Mouse (Mus musculus) liver, embryonic 14.5 days (tissue): ENCODE data around the gene Tmem110. TPM values are rescaled to one million over a fixed set of nuclear protein-coding genes. Genes with fewer than 3 reads are reported as not detected.

ENCODE experiments used
- ATAC-seq: fragments of 200-750 bp; cut with Nextera tagmentation; 2 replicates; pipeline ENCODE4 v1.8.0; 2017; ENCODE audit warnings: moderate number of reproducible peaks, mild to moderate bottlenecking, moderate library complexity; ENCODE audit not compliant: insufficient read depth
- DNase-seq, 3 experiments: peaks; one replicate each; pipeline ENCODE4 v3.0.0-alpha.2; 2012 to 2013; ENCODE audit warnings: low read depth in 3 of 3, low spot score in 3 of 3
- H3K27ac ChIP-seq: fragments of 300-500 bp; sonication (generic); 2 replicates; pipeline ENCODE4 v1.5.1; 2014; ENCODE audit warnings: moderate library complexity, mild to moderate bottlenecking, control low read depth, inconsistent platforms
- H3K27me3 ChIP-seq: fragments of 300-500 bp; sonication (generic); 2 replicates; pipeline ENCODE4 v1.6.1; 2014; ENCODE audit warnings: mild to moderate bottlenecking, low read length, moderate library complexity; ENCODE audit not compliant: control insufficient read depth, insufficient read depth
- H3K36me3 ChIP-seq: fragments of 300-500 bp; sonication (generic); replicated peaks from 2 replicates; pipeline ENCODE4 v1.6.1; 2014; ENCODE audit warnings: low read depth; ENCODE audit not compliant: control insufficient read depth, insufficient read depth
- H3K4me1 ChIP-seq, 2 experiments: fragments of 200-500 bp in 1 of 2; fragments of 300-500 bp in 1 of 2; sonication (generic) in 1 of 2; replicated peaks; 2 replicates each; pipeline ENCODE4 v1.6.1; 2012 to 2014; ENCODE audit warnings: antibody characterized with exemption in 1 of 2, inconsistent platforms in 1 of 2, low read length in 1 of 2; ENCODE audit not compliant: control insufficient read depth in 2 of 2, insufficient read depth in 2 of 2
- H3K4me2 ChIP-seq: fragments of 300-500 bp; sonication (generic); 2 replicates; pipeline ENCODE4 v1.6.1; 2014; ENCODE audit warnings: low read depth, mild to moderate bottlenecking, control low read depth, moderate library complexity
- H3K4me3 ChIP-seq, 2 experiments: fragments of 200-500 bp in 1 of 2; fragments of 300-500 bp in 1 of 2; sonication (generic) in 1 of 2; 2 replicates each; pipeline ENCODE4 v1.5.1; 2012 to 2014; ENCODE audit warnings: low read depth in 2 of 2, low read length in 2 of 2, mild to moderate bottlenecking in 2 of 2, control low read depth in 1 of 2, inconsistent platforms in 1 of 2, moderate library complexity in 1 of 2; ENCODE audit not compliant: insufficient read depth in 1 of 2
- H3K9ac ChIP-seq: fragments of 300-500 bp; sonication (generic); replicated peaks from 2 replicates; pipeline ENCODE4 v1.6.1; 2014; ENCODE audit warnings: mild to moderate bottlenecking, control low read depth, moderate library complexity
- H3K9me3 ChIP-seq: fragments of 300-500 bp; sonication (generic); 2 replicates; pipeline ENCODE4 v1.6.1; 2016; ENCODE audit warnings: low read length, mixed read lengths; ENCODE audit not compliant: control insufficient read depth
- CTCF ChIP-seq: IDR thresholded peaks from 2 replicates; pipeline ENCODE4 v1.5.1; 2016; ENCODE audit warnings: antibody characterized with exemption, low read depth, control low read depth
- EP300 ChIP-seq: IDR thresholded peaks from 2 replicates; pipeline ENCODE4 v1.6.1; 2016; ENCODE audit warnings: antibody characterized with exemption, low read depth
- WGBS: fragments of 180-500 bp; shearing (Covaris S2); extraction: QIAGEN DNeasy Blood & Tissue Kit; methylation state at CpG from one replicate; pipeline ENCODE4 v1.1.7; 2014; ENCODE audit not compliant: insufficient replicate concordance; 5-methylcytosine and 5-hydroxymethylcytosine counted together
- polyA plus RNA-seq, 2 experiments: library from polyadenylated mRNA; depleted of rRNA in 1 of 2; stranded (reverse) in 1 of 2; unstranded in 1 of 2; fragments of >200 nt; fragmentation: Nextera tagmentation in 1 of 2; extraction: Ambion mirVana in 1 of 2; gene quantifications; 2 replicates each; pipeline versions ENCODE4 v1.2.1 to v1.2.3; 2012 to 2014

Gene Tmem110
- polyA plus RNA-seq, 2 experiments: 6.2 to 8.2 TPM

GRCm38 (mm10) chr14:30907814-30908265, 82.5 kb downstream of the Tmem110 start:
- peak in 1 of 3 experiments; percentile 31 for DNase-seq
- WGBS: 43% methylated on average over 3 of the region's 3 CpGs
- no peak overlapping the region for H3K27ac ChIP-seq

DNA sequence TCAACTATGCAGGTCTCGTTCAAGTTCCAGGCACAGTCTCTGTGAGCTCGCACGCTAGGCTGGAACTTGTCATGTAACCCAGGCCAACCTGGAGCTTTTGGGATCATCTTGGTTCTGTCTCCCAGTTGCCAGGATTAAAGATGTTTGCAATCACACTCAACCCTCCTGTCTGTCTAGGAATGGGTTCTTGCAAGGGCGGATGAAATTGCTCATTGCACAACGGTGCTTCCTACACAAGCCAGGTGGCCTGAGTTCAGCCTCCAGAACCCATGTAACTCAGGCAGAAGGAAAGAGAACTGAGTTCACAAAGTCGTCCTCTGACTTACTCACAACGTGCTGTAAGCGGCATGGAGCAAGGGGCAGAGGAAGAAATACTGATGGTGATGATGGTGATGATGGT, 85.8 kb downstream of the Tmem110 start:
- Histone ChIP-seq H3K4me2 (no peak overlapping the region), H3K4me1 (peaks cover 0 to 11% of the 10 kb centered on the region in 2 experiments; a peak in 2 of 4 replicates), H3K27ac (no peak overlapping the region), H3K9me3 (no peaks in the 10 kb centered on the region), H3K36me3 (no peaks in the 10 kb centered on the region), H3K27me3 (no peaks in the 10 kb centered on the region), H3K9ac (no peak overlapping the region), H3K4me3 (no peak overlapping the region)
- WGBS: 73% methylated on average over 8 of the region's 8 CpGs
- ATAC-seq: no peak
- no peak for TF ChIP-seq CTCF
- no peak for TF ChIP-seq EP300
- DNase-seq: no peak

More at GRCm38 (mm10) chr14:30907814-30908265, 82.5 kb downstream of the Tmem110 start:
- no peak overlapping the region for H3K4me3 ChIP-seq
- no peak overlapping the region for H3K9ac ChIP-seq
- H3K36me3 ChIP-seq: no peaks in the 10 kb centered on the region
- no peak overlapping the region for H3K4me2 ChIP-seq
- H3K9me3 ChIP-seq: no peaks in the 10 kb centered on the region
- H3K27me3 ChIP-seq: no peaks in the 10 kb centered on the region
- peak; percentile 57; the same call in 1 of the 2 replicates for ATAC-seq
- peaks cover 0 to 11% of the 10 kb centered on the region in 2 experiments; a peak in 2 of 4 replicates for H3K4me1 ChIP-seq
- TF ChIP-seq EP300 (no peak), CTCF (no peak)

DNA sequence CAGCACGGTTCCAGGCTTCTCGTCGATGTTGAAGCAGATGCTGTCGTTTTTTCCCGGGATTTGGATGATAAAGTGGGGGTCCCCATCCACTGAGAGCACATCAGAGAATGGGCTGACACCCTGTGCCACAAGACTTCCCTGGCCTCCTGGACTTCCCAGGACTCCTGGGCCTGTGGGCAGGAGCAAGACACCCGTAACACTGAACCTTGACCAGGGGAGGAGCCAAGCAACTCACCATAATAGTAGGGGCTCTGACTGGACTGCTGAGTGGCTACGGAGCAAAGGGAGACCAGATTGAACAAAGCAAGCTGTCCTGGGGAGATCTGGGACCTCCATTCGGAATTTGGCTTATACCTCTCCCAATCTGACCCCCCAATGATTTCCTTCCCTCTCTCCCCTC, 87.3 kb downstream of the Tmem110 start:
- no peak for DNase-seq
- no peak overlapping the region for H3K4me2 ChIP-seq
- H3K27ac ChIP-seq: no peak overlapping the region
- 64% methylated on average over 8 of the region's 8 CpGs for WGBS
- TF ChIP-seq EP300 (no peak), CTCF (no peak)
- H3K9me3 ChIP-seq: no peaks in the 10 kb centered on the region
- no peaks in the 10 kb centered on the region for H3K27me3 ChIP-seq
- H3K4me1 ChIP-seq: peaks cover 0 to 8% of the 10 kb centered on the region in 2 experiments; a peak in 2 of 4 replicates
- no peaks in the 10 kb centered on the region for H3K36me3 ChIP-seq
- no peak overlapping the region for H3K4me3 ChIP-seq
- ATAC-seq: no peak
- H3K9ac ChIP-seq: no peak overlapping the region

- TF ChIP-seq CTCF: no peak
- TF ChIP-seq EP300: no peak
- Histone ChIP-seq H3K4me3 (no peak overlapping the region), H3K36me3 (no peaks in the 10 kb centered on the region), H3K27me3 (no peaks in the 10 kb centered on the region), H3K4me2 (no peak overlapping the region), H3K4me1 (peaks cover 0 to 3% of the 10 kb centered on the region in 2 experiments; a peak in 2 of 4 replicates), H3K27ac (no peak overlapping the region), H3K9me3 (no peaks in the 10 kb centered on the region), H3K9ac (no peak overlapping the region)
- ATAC-seq (no peak), DNase-seq (no peak)
- 59% methylated on average over 5 of the region's 5 CpGs for WGBS
Observed at GRCm38 (mm10) chr14:30913404-30913803, 88.0 kb downstream of the Tmem110 start.

DNA sequence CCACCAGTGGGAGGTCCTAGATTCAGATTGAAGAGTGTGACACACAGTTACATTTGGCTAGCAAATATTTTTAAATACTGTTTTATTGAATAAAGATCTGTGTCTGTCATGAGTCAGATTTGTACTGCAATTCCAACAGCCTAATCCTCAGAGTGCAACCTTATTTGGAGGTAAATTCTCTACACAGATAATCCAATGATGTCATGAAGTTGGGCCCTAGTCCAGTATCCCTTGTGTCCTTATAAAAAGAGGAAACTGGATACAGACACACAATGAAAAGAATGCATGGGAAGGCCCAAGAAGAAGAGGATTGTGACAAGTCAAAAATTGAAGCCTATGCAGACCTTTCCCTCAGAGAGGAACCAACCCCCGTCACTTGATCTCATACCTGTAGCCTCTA, 91.1 kb downstream of the Tmem110 start:
- DNase-seq: no peak
- Histone ChIP-seq H3K27ac (no peak overlapping the region), H3K27me3 (no peaks in the 10 kb centered on the region), H3K9me3 (no peaks in the 10 kb centered on the region), H3K4me3 (no peak overlapping the region), H3K9ac (no peak overlapping the region), H3K4me2 (no peak overlapping the region), H3K36me3 (no peaks in the 10 kb centered on the region), H3K4me1 (peaks cover 0 to 3% of the 10 kb centered on the region in 2 experiments; a peak in 2 of 4 replicates)
- no peak for ATAC-seq
- TF ChIP-seq EP300 (no peak), CTCF (no peak)
- WGBS: 69% methylated on average over 1 of the region's 1 CpGs
